Mouse (Mus musculus): ENCODE data around the gene Ppef2.

Ppef2 gene

DNA sequence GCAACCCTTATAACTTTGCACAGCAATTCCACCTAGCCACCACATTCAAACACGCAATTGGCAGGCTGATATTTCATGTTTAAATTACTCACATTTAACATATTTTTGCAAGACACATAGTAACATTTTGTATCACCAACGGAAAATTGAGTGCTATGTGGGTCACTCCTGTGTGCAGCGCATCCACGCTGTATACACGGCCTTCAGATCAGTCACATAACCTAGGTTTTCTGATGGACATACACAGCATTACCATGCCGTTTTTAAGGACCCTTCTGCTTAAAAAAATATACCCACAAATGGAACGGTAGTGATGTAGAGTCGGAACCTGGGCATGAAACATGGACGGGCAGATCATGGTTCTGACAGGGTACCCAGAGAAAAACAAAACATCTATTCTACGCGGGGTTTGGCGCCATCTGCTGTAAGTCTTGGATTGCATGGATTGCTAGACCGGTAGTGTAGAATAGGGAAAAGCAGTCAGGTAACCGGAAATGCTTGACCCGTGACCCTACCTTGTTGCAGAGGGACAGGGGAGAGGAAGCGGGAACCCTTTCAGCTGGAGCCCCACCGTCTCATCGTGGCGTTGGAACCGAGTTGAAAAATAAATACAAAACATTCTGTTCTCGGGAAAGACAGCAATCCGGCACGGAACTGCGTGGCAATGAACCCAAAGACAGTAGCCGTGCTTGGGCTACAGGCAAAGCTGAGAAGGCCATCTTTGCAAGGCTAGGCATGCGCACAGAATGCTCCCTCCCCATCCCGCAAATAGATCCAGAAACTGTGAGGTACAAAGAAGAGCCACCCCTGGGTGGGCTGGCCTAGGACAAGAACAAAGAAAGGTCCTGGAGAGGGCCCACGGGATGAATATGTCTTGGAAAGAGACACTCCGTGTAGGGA is 16.5 kb downstream of the Ppef2 start:
- peak; percentile 11 to 32 for DNase-seq (ENCODE audit: low read depth in 2 of 2, low spot score in 2 of 2)

DNA sequence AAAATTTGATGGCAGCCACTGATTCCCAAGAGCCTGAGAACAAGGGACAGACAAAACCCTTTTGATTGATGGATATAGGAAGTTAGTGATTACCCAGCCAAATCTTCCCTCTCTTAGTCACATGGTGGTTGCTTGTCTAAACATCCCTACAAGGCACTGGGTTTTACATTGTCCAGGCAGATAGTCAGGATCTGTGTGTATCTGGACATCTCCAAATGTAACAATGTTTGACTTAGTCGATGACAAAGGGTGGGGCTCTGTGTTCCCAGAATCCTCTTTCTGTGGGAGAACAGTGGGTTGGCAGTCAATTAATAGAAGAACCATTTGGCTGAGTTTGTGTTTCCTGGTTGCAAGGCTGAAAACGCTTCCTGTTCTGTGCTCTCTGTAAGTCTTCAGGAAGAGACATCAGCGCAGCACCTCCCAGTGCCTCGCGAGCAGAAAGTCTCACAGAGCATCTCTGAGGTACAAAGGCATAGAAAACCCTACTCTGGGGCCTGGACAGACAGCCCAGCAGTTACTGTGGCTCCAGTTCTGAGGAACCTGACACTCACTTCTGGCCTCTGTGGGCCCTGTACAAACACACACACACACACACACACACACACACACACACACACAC is 21.0 kb downstream of the Ppef2 start:
- DNase-seq (ENCODE audit: low read depth in 2 of 2, low spot score in 2 of 2): peak in 1 of 2 experiments; percentile 2

DNA sequence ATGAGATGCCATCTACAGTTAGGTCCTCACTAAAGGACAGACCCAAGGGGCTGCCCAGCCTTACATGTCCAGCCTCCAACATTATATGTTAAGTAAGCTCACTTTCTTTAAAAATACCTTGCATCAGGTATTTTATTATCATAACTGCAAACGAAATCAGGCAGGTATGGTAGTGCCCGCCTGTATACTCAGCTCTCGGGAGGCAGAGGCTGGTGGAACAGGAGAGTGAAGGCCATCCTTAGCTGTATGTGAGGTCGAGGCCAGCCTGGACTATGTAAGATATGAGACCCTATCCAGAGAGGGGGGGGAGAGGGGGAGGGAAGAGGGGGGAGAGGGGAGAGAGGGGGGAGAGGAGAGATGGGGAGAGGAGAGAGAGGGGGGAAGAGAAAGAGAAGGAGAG is 22.7 kb downstream of the Ppef2 start:
- no peak for DNase-seq (ENCODE audit: low read depth in 2 of 2, low spot score in 2 of 2)

DNA sequence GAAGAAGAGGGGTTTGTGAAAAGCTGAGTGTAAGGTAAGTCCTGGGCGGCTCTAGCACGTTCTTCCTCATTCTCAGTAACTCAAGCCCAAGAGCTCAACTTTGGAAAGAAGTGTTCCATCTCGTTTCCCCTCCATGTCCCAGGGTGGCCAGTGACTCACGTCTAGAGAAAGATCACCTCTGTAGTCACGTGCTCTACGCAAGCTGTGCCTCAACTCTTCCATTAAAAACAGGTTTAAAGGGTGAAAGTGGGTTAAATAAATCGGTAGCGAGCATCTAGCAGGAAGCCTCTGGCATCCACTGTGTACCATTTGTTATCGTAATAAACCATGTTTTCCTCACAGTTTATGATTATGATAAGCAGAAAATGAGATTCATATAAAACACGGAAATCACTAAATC is 24.2 kb downstream of the Ppef2 start:
- DNase-seq (ENCODE audit: low read depth in 2 of 2, low spot score in 2 of 2): no peak

DNA sequence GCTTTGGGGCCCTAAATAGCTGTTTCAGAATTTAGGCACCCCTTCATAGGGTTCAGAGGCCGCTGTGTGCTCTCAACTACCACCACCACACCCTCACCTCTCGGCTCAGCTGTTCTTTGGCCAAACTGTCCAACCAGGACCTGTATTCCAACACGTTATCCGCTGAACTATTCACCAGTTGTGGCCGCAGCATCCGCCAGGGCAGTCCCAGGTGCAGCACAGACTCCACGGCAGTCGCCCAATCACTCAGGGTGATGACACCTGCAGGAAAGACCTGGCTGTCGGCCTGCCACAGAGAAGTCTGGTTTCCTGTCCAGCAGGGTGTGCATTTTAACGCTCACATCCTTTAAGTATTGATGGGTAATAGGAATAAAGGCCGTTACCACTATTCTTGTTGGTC is 25.8 kb downstream of the Ppef2 start:
- DNase-seq (ENCODE audit: low read depth in 2 of 2, low spot score in 2 of 2): no peak

DNA sequence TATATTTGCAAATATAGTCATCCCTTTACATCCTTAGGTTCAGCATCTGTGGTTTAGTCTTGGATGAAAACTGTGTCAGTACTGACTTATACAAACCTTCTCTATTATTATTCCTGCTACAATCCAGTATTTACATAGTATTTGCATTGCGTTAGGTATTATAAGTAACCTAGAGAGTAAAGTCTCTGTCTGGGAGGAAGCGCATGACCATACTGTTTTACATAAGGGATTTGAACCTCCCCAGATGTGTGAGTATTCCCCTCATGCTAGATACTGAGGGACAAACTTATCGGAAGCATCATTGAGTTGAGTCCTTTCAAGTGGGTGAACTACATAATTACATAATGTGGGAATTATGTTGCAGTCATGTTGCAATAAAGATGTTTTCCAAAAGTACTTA is 26.6 kb downstream of the Ppef2 start:
- no peak for DNase-seq (ENCODE audit: low read depth in 2 of 2, low spot score in 2 of 2)

DNA sequence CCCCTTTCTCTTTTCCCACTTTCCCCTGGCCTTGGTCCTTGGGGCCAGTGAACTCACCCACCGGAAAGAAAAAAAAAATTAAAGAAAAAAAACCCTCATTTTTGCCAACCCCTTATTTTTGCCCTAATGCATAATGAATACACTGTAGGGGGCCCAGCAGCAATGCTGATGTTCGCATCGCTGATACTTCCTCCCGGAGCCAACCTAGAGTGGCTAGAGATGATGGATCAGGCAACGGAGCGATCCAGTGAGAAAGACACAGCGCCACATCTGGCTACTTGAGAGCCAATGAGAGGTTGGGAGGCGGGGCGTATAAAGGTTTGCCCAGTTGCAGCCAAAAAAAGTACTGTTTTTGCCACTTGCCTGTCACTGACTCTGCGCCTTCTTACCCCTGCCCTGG is 27.3 kb downstream of the Ppef2 start:
- no peak for DNase-seq (ENCODE audit: low read depth in 2 of 2, low spot score in 2 of 2)

DNA sequence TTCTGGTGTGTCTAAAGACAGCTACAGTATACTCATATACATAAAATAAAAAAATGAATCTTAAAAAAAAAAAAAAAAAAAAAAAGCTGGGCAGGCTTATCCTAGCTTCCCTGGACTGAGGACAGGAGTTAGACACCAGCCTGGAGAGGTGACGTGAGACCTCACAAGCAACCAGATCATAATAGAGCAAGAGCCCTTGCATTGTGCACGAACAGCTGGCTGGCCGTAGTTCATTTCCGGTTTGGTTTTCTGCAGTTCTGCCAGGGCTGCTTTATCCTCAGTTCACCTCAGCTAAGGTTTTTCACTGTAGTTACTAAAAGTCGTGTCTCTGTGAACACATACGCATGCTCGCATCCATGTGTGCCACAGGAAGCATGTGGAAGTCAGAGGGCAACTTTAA is 28.3 kb downstream of the Ppef2 start:
- DNase-seq (ENCODE audit: low read depth in 2 of 2, low spot score in 2 of 2): no peak

DNA sequence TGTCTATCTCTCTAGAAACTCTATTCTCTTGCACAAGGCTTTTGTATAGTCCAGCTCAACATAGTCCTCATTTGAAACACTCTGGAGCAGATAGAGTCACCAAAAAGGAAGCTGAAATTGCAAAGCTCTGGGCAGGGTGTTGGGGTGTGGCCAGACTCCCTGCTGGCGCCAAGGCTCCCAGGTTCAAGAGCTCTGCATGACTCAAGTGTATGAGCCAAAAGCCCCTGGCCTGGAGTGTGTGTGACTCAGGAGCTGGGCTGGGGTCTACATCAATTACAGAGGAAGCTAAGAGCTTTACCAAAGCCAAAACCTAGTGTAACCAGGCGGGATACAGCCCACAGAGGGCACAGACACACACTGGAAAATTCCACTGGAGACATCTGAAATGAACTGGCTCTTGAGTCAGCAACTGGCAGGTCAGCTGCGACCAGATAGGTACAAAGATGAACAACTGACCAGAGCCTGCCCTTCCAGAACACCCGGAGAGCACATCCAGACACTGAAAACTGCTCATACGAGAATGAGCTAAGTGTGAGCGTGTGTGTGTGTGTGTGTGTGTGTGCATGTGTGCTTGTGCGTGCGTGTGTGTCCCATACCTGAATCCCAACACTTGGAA is 35.7 kb downstream of the Ppef2 start:
- DNase-seq (ENCODE audit: low read depth in 2 of 2, low spot score in 2 of 2): no peak

DNA sequence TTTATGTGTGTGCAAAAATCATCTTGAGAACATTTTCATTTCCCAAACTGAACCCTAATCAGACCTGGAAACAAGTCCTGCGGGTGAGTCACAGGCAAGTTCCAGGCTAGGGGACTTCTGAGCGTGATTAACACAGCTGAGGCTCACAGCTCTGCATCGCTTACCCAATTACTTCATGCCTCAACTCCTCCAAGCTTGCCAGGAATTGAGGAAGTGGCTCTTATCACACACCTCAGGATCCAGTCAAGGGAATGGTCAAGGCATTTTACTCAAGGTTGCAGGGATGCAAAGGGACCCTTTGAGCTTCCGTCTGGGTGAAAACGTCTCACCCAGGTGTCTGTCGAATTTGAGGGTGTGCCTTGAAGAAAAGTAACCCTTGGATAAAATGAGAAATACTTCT is 36.3 kb downstream of the Ppef2 start:
- no peak for DNase-seq (ENCODE audit: low read depth in 2 of 2, low spot score in 2 of 2)

DNA sequence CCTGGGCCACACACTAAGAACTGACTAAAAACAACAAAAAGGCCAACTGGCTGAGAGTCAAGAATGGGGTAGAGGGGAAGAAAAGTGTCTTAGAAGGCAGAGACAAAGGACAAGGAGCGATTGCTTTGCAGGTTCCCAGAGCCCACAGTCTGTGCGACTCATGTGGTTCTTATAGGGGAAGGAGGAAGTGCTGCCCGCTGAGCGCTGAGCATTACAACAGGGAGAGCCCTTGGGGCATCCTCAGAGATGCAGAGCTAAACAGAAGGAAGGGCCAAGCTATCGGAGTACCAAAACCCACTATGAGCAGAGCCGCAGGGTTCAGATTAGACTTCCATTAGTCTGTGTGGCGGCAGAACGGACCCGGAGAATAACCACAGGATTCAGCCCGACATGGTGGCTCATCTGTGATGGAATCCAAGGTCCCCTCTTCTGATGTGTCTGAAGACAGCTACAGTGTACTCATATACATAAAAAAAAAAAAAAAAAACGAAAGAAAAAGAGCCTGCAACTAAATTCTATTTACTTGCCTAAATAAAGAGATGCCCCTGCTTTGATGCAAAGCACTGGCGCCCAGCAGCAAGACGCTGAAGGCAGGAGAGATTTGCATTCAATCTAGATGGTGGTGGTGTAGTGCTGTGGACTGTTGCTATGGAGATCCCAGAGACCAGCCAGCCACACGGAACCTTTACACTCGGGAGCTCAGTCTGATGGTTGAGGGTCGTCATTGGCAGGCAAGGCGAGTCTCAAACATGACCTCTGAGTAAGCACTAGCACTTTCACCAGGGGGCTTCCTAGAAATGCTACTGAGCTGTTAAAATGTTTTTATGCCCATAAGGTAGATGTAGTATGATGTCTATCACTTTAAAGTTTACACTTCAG is 36.9 kb downstream of the Ppef2 start:
- no peak for DNase-seq (ENCODE audit: low read depth in 2 of 2, low spot score in 2 of 2)

DNA sequence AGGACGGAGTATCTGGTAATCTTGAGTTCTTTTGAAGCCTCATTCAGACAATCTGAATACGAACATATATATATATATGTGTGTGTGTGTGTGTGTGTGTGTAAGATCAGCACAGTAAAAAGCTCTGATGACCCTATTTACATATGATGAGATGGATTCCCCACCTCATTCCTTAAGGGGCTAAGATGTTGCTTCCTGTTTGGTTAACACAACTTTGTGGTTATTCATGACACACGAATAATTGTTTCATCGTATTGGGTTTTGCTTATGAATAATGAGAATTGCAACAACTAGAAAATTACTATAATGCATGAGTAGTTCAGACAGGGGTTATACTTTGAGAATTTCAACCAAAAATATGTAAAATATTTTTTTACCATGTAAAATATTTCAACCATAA is 40.8 kb downstream of the Ppef2 start, which contains the start of gene U90926:
Gene U90926 (minus strand): TSS at position 101 of the 400 bp plus-strand sequence.
- DNase-seq (ENCODE audit: low read depth in 2 of 2, low spot score in 2 of 2): no peak

DNA sequence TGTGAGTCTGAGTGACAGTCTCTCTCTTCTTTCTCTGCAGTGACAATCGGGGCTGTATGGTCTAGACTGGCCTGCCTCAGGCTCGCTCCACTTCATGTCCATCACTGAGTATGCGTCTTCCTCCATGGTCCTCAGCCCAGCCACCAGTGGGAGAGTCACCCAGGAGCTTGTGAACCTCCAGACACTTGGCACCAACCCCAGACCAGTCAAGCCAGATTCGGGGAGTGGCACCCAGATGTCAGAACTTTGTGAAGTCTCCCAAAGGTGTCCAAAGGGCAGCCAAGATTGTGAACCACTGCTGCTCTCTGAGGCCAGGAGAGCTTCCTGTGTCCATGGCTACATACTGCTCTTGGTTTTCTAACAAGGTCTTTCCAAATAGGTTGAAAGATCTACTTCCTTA is 43.8 kb downstream of the Ppef2 start:
- no peak for DNase-seq (ENCODE audit: low read depth in 2 of 2, low spot score in 2 of 2)

DNA sequence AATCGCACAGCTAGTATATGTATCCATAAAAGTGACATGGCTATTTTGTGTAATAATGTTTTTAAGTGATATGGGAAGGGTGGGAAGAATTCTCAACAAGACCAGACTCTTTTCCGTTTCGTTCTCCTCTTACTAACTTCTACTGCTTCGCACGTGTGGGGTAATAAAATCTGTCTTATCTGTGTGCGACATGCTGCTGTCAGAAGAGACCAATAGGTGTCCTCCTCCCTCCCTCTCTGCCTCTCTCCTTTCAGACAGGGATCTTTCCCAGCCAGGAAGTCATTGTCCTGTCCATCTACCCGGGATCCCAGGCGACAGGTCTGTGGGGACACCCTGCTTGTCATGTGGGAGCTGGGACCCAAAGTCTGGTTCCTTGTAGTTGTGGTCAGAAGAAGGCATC is 45.9 kb downstream of the Ppef2 start:
- no peak for DNase-seq (ENCODE audit: low read depth in 2 of 2, low spot score in 2 of 2)

DNA sequence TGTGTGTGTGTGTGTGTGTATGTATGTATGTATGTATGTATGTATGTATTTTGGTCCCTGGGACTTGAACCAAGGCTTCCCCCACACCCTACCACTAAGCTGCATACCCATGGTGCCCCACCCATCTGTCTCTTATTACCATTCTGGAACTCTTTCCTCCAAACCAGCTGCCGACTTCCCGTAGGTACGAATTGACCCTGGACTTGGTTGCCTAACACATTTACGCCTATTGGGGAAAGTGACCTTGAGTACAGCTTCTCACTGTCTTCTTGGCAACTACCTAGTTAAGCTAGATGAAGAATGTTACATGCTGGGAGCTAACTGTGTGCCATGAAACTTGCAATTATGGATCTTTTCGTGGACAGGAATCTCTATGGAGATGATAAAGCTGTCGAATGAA is 50.0 kb downstream of the Ppef2 start:
- DNase-seq (ENCODE audit: low read depth in 2 of 2, low spot score in 2 of 2): no peak

DNA sequence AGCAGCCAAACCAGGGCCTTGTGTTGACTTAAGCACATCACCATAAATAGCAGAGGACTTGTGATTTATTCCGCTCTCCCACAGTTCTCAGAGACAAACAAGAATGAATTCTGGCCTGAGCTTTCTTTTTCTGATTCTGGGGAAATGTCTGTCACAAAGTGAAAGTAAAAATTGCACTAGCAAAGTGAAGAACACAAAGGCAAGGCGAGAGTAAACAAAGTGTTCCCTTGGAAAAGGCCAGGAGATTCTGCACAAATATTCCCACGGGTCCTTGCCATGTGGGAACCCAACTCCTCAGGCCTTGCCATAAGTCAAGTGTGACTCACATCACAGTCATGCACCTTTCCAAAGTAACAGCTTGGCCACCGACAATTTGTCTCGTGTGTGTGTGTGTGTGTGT is 50.4 kb downstream of the Ppef2 start:
- DNase-seq (ENCODE audit: low read depth in 2 of 2, low spot score in 2 of 2): no peak

DNA sequence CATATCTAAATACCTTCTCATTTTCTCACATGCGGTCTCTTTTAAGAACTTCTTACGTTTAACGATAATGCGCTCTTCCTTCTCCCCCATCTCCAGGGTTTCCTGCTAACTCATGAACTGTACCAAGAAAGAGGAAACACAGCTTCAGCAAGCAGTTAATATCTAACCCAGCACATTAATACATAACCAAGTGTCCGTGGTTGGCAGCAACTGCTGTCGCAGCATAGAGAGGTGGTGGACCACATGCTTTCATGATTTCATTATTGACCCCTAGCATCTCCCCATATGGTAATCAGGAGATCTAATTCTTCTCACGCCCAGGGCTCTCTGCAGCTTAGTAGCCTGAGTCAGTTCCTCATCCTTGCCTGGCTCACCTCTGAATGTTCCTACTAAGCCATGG is 50.9 kb downstream of the Ppef2 start:
- no peak for DNase-seq (ENCODE audit: low read depth in 2 of 2, low spot score in 2 of 2)

DNA sequence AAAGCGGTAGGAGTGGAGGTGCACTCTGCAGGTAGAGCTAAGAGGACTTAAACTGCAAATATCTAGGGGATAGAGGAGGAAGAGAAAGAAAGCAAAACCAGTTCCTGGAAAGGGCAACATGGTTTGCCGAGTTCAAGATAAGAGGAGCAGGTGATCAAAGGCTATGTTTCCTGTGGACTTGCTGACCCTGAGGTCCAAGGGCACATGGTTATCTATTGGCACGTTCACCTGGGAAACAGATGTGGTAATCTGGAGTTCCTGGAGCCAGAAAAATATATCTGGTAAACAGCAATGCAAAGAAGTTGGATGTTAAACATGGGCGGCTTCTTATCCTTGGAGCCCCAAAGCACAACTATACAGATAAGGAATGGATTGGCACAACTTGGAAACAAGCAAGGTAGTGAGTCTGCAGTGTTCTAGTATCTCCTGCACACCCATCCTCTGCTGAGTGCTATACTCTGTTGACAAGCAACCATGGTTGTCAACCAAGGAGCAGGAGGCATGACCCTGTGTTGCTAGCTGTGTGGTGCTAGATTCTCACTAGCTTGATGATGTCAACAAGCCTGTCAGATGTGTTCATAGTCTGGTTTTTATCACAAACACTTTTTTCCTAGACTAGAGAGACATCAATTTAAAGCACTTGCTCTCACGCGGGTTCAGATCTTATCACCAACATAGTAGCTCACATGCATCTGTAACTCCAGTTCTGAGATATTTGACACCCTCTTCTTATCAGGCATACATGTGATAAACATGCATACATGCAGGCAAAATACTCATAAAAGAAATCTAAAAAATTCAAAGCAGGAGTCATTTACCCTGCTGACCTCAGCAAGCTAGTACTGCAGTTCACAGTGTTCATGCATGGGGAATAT is 51.7 kb downstream of the Ppef2 start:
- DNase-seq (ENCODE audit: low read depth in 2 of 2, low spot score in 2 of 2): no peak

DNA sequence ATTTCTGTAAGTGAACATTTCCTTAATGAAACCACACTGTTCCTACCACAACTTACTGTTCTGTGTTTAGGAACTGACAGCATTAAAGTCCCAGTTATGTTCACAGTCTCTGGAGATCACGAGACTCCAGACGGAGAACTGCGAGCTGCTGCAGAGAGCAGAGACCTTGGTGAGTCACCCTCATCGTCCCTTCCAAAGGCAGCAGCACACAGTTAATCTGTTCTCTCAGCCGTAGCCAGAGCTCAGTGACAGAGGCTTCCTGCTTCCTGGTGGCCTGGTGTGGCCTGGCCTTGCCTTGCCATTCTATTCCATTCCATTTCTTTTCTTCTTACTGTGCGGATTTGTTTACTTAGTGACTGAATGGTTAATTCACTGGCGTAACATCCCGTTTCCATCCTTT is 57.8 kb downstream of the Ppef2 start:
- DNase-seq (ENCODE audit: low read depth in 2 of 2, low spot score in 2 of 2): no peak

Data from CD8-positive naive resting alpha-beta T cell, adult 2 months (primary cell).